Mouse (Mus musculus): ENCODE data around the gene Sprr1b. TPM values are rescaled to one million over a fixed set of nuclear protein-coding genes. Genes with fewer than 3 reads are reported as not detected.

Sprr1b gene
- total RNA-seq, 1 experiment, result not detected

GRCm38 (mm10) chr3:92394301-92394700 is 44.3 kb downstream of the Sprr1b start:
- no peaks in the 10 kb centered on the region for H3K9me3 ChIP-seq (ENCODE audit: control insufficient read depth, insufficient read depth, low read depth, low read length)
- no peak overlapping the region for H3K9ac ChIP-seq (ENCODE audit: insufficient read depth, low read depth, low read length, poor library complexity, severe bottlenecking)
- no peak for DNase-seq (ENCODE audit: low read depth, low spot score)
- H3K27ac ChIP-seq (ENCODE audit: insufficient read depth, low read depth, low read length, poor library complexity, severe bottlenecking), result no peak overlapping the region
- in situ Hi-C loops (cut with MboI; ENCODE audit: low sequenced_read_pairs in 2 of 2, unreplicated experiment in 2 of 2), result no loop called here
- H3K36me3 ChIP-seq (ENCODE audit: control insufficient read depth, insufficient read depth, low read length, poor library complexity, severe bottlenecking), result no peaks in the 10 kb centered on the region
- TF ChIP-seq ZC3H11A (IDR thresholded peaks at IDR 0.05; ENCODE audit: borderline replicate concordance, low read depth, low read length) (no peak), HCFC1 (IDR thresholded peaks at IDR 0.05; ENCODE audit: borderline replicate concordance, insufficient read depth, low read length) (no peak), ZNF384 (IDR thresholded peaks at IDR 0.05; ENCODE audit: low read depth, low read length) (no peak), MAFK (IDR thresholded peaks at IDR 0.05; ENCODE audit: insufficient read depth, low read depth, low read length) (no peak), CHD2 (IDR thresholded peaks at IDR 0.05; ENCODE audit: low read depth, low read length) (no peak)
- no peak overlapping the region for H3K4me3 ChIP-seq (ENCODE audit: insufficient read depth in 1 of 2, low read depth in 1 of 2, low read length in 2 of 2, poor library complexity in 1 of 2, severe bottlenecking in 1 of 2)
- no peaks in the 10 kb centered on the region for H3K4me1 ChIP-seq (ENCODE audit: control insufficient read depth in 2 of 2, insufficient read depth in 2 of 2, low read length in 2 of 2, poor library complexity in 1 of 2)

Other genes starting within 250 kb of the Sprr1b start
- gene Sprr2a1, start 223.0 kb downstream of the Sprr1b start, total RNA-seq (2012; rRNA removed), result not detected in 2 replicates
- 0.48 and 2.7 TPM in 2 replicates for gene Sprr2a2, start 222.9 kb downstream of the Sprr1b start, total RNA-seq (2012; rRNA removed)
- gene Sprr2a3, start 153.4 kb downstream of the Sprr1b start, total RNA-seq (2012; rRNA removed), result not detected in 2 replicates
- gene Sprr2b, start 122.2 kb downstream of the Sprr1b start, total RNA-seq (2012; rRNA removed), result not detected in 2 replicates
- gene Sprr2d, start 99.6 kb downstream of the Sprr1b start, total RNA-seq (2012; rRNA removed), result not detected in 2 replicates
- gene Sprr2e, start 86.6 kb downstream of the Sprr1b start, total RNA-seq (2012; rRNA removed), result not detected in 2 replicates
- gene Sprr2f, start 73.6 kb downstream of the Sprr1b start, total RNA-seq (2012; rRNA removed), result not detected in 2 replicates
- gene Sprr2h, start 53.1 kb downstream of the Sprr1b start, total RNA-seq (2012; rRNA removed), result not detected in 2 replicates
- gene Sprr2i, start 30.8 kb downstream of the Sprr1b start, total RNA-seq (2012; rRNA removed), result not detected in 2 replicates
- not detected in 2 replicates for gene Sprr2j-ps, start 20.7 kb downstream of the Sprr1b start, total RNA-seq (2012; rRNA removed)
- gene Gm9774, start 9.4 kb downstream of the Sprr1b start, total RNA-seq (2012; rRNA removed), result 8.2 and 16.7 TPM in 2 replicates
- 1.7 TPM in 1 of 2 replicates, not detected in the other for gene Sprr2k, start 6.2 kb downstream of the Sprr1b start, total RNA-seq (2012; rRNA removed)
- gene Sprr3, start 19.9 kb upstream of the Sprr1b start, total RNA-seq (2012; rRNA removed), result not detected in 2 replicates
- 0.32 TPM in 1 of 2 replicates, not detected in the other for gene Sprr1a, start 47.1 kb upstream of the Sprr1b start, total RNA-seq (2012; rRNA removed)
- gene Sprr4, start 61.7 kb upstream of the Sprr1b start, total RNA-seq (2012; rRNA removed), result not detected in 2 replicates
- not detected in 2 replicates for gene 2310046K23Rik, start 95.7 kb upstream of the Sprr1b start, total RNA-seq (2012; rRNA removed)
- gene Ivl, start 134.9 kb upstream of the Sprr1b start, total RNA-seq (2012; rRNA removed), result 0.21 and 0.45 TPM in 2 replicates
- not detected in 2 replicates for gene Smcp, start 150.2 kb upstream of the Sprr1b start, total RNA-seq (2012; rRNA removed)
- not detected in 2 replicates for gene 2210017I01Rik, start 168.7 kb upstream of the Sprr1b start, total RNA-seq (2012; rRNA removed)
- gene Lce6a, start 182.9 kb upstream of the Sprr1b start, total RNA-seq (2012; rRNA removed), result not detected in 2 replicates
- not detected in 2 replicates for gene Lce1a1, start 209.5 kb upstream of the Sprr1b start, total RNA-seq (2012; rRNA removed)
- gene Lce1b, start 218.1 kb upstream of the Sprr1b start, total RNA-seq (2012; rRNA removed), result not detected in 2 replicates
- gene Lce1a2, start 231.5 kb upstream of the Sprr1b start, total RNA-seq (2012; rRNA removed), result not detected in 2 replicates
- not detected in 2 replicates for gene Lce1c, start 240.5 kb upstream of the Sprr1b start, total RNA-seq (2012; rRNA removed)
- gene Lce1d, start 248.4 kb upstream of the Sprr1b start, total RNA-seq (2012; rRNA removed), result not detected in 2 replicates

Data from ES-E14 (cell line).